Comparison of ENCODE assay signal across 31 mouse cellular contexts in the genomic region with DNA sequence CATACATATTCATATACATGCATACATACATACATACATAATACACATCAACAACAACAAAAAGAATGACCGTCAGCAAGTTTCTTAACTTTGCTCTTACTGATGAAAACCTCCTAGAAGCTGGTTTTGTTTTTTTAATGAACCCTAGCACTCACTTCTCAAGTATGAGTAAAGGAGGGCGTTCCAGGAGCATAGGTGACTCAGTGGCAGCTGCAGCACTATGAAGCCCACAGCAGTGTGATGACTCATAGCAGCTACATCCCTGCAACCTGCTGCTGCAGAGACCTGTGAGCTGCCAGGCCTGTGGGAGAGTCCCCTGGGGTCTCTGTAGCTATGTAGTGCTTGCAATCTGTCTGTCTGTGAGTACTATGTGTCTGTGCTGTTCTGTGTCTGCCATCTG. TPM values are rescaled to one million over a fixed set of nuclear protein-coding genes. Genes with fewer than 3 reads are reported as not detected.
A peak's percentile ranks its signal among the peaks of the same experiment; 100 is the strongest.
DNase-seq lines count a peak whose midpoint lies in the region; ATAC-seq lines count a peak whose summit lies in the region.
"Had no signal": no experiment of that assay in that cellular context is flagged by ENCODE, and none has a peak within 500 bp of the region (broad histone marks: within the 10 kb centered on the region; RNA-seq: fewer than 3 reads in every experiment).

No protein-coding gene starts in this region.

- H3K9me3 ChIP-seq in embryonic facial prominence, embryonic 10.5 days, result no peaks in the 10 kb centered on the region
- H3K9me3 ChIP-seq: embryonic facial prominence, embryonic 15.5 days; forebrain, embryonic 13.5 days; hindbrain, embryonic 13.5 days; kidney, embryonic 15.5 days; liver, embryonic 12.5 days; megakaryocyte, embryonic 14.5 days; midbrain, embryonic 12.5 days; neural tube, embryonic 15.5 days had no signal

- 90% methylated on average over 2 of the region's 2 CpGs for WGBS in embryonic facial prominence, embryonic 10.5 days

- no peaks in the 10 kb centered on the region for H3K4me1 ChIP-seq in embryonic facial prominence, embryonic 10.5 days
- H3K4me1 ChIP-seq: embryonic facial prominence, embryonic 15.5 days; forebrain, embryonic 13.5 days; hindbrain, embryonic 13.5 days; kidney, embryonic 15.5 days; liver, embryonic 12.5 days; megakaryocyte, embryonic 14.5 days; midbrain, embryonic 12.5 days; neural tube, embryonic 15.5 days had no signal

- no peak for ATAC-seq in frontal cortex, adult (ENCODE audit: low TSS enrichment)
- ATAC-seq: forebrain, embryonic 13.5 days; liver, embryonic 12.5 days; liver, postnatal 0 days had no signal

- H3K27ac ChIP-seq in embryonic facial prominence, embryonic 10.5 days (replicated peaks), result no peak overlapping the region
- H3K27ac ChIP-seq: embryonic facial prominence, embryonic 15.5 days; forebrain, embryonic 13.5 days; hindbrain, embryonic 13.5 days; kidney, embryonic 15.5 days; liver, embryonic 12.5 days; midbrain, embryonic 12.5 days; neural tube, embryonic 15.5 days; stomach, postnatal 0 days had no signal

- H3K27me3 ChIP-seq in embryonic facial prominence, embryonic 10.5 days (replicated peaks; ENCODE audit: low read depth, poor library complexity, severe bottlenecking), result no peaks in the 10 kb centered on the region
- H3K27me3 ChIP-seq: embryonic facial prominence, embryonic 15.5 days; forebrain, embryonic 13.5 days; hindbrain, embryonic 13.5 days; kidney, embryonic 15.5 days; liver, embryonic 12.5 days; megakaryocyte, embryonic 14.5 days; midbrain, embryonic 12.5 days; neural tube, embryonic 15.5 days had no signal

- H3K36me3 ChIP-seq in embryonic facial prominence, embryonic 10.5 days (replicated peaks), result peaks cover 15% of the 10 kb centered on the region
- H3K36me3 ChIP-seq: embryonic facial prominence, embryonic 15.5 days had no signal

- no peak overlapping the region for H3K4me3 ChIP-seq in embryonic facial prominence, embryonic 10.5 days
- H3K4me3 ChIP-seq: embryonic facial prominence, embryonic 15.5 days; forebrain, embryonic 13.5 days; hindbrain, embryonic 13.5 days; kidney, embryonic 15.5 days; liver, embryonic 12.5 days; megakaryocyte, embryonic 14.5 days; midbrain, embryonic 12.5 days; neural tube, embryonic 15.5 days had no signal

- peak; percentile 68 for DNase-seq in 3134 (ENCODE audit: extremely low read depth, insufficient read length, low spot score)
- peak; percentile 6 for DNase-seq in CD4-positive helper T cell, adult 2 months (ENCODE audit: low read depth, low spot score)
- DNase-seq in Muller cell, postnatal 12 days (ENCODE audit: inconsistent ontology term), result peak; percentile 7
- peak; percentile 25 for DNase-seq in induced T-regulatory cell, adult 2 months (ENCODE audit: low read depth)
- DNase-seq in kidney, adult 9 months, result no peak
- DNase-seq in embryonic facial prominence, embryonic 10.5 days (ENCODE audit: low spot score), result no peak
- DNase-seq: adrenal gland, postnatal 14 days; B cell, adult 2 months; cerebellum, adult 11-12 months; cerebellum, adult 9-11 months; gastrocnemius, postnatal 14 days; heart, adult 11 months; heart, postnatal 36 days; kidney, adult 11 months; kidney, postnatal 25 days; left cerebral cortex, postnatal 4 days; liver, postnatal 0 days; lung, postnatal 4 days; spleen, adult 18-20 months; thymus, adult 2 months; thymus, postnatal 36 days had no signal

RNA-seq across cellular contexts. Expression of gene Hspa4l, which starts 17.0 kb away (rescaled TPM):
- polyA plus RNA-seq in embryonic facial prominence, embryonic 10.5 days (2016; fragmentation: Nextera tagmentation; extraction: Ambion mirVana), result 20.9 and 27.8 TPM in 2 replicates

RNA-seq across cellular contexts. Expression of gene Plk4, which starts 38.5 kb away (rescaled TPM):
- 83.9 and 84.1 TPM in 2 replicates for polyA plus RNA-seq in embryonic facial prominence, embryonic 10.5 days (2016; fragmentation: Nextera tagmentation; extraction: Ambion mirVana)

RNA-seq across cellular contexts. Expression of gene Slc25a31, which starts 52.7 kb away (rescaled TPM):
- polyA plus RNA-seq in embryonic facial prominence, embryonic 10.5 days (2016; fragmentation: Nextera tagmentation; extraction: Ambion mirVana), result 0.11 TPM in 1 of 2 replicates, not detected in the other
- polyA plus RNA-seq: stomach, postnatal 0 days had no signal

Comparison
In these comparisons a context has a peak if more than half of its experiments do, and no peak if none do; other contexts are left out.
1. DNase-seq: peak in 3134 (single experiment), CD4-positive helper T cell, adult 2 months (single experiment), Muller cell, postnatal 12 days (single experiment) and induced T-regulatory cell, adult 2 months (single experiment); none in kidney, adult 9 months (single experiment) and embryonic facial prominence, embryonic 10.5 days (single experiment).